Mouse (Mus musculus) gastrocnemius, adult 2 months (tissue): ENCODE results near the gene Rft1. TPM values are rescaled to one million over a fixed set of nuclear protein-coding genes. Genes with fewer than 3 reads are reported as not detected.

Experiments used
- DNase-seq: peaks from one replicate; pipeline ENCODE4 v3.0.0; 2022
- H3K27ac ChIP-seq: fragments of 200-600 bp; 2 replicates; pipeline ENCODE4 v1.8.1; 2022; ENCODE audit warnings: mild to moderate bottlenecking
- H3K4me3 ChIP-seq: fragments of 200-600 bp; 2 replicates; pipeline ENCODE4 v1.8.1; 2022; ENCODE audit warnings: mild to moderate bottlenecking, moderate library complexity
- CTCF ChIP-seq: fragments of 200-600 bp; IDR thresholded peaks from 2 replicates; pipeline ENCODE4 v1.8.1; 2022; ENCODE audit warnings: antibody characterized with exemption, mild to moderate bottlenecking, moderate library complexity
- intact Hi-C: fragments of 180-260 bp; cut with DNase I; formaldehyde crosslinking; loops from one replicate; pipeline ENCODE4 v1.15.1; 2025
- total RNA-seq, 2 experiments: library from RNA; stranded (reverse); gene quantifications; 2 replicates each; pipeline ENCODE4 v1.2.3; 2021

Rft1 gene
- total RNA-seq, 2 experiments from 2014 or later, result 4.9 to 5.5 TPM

DNA sequence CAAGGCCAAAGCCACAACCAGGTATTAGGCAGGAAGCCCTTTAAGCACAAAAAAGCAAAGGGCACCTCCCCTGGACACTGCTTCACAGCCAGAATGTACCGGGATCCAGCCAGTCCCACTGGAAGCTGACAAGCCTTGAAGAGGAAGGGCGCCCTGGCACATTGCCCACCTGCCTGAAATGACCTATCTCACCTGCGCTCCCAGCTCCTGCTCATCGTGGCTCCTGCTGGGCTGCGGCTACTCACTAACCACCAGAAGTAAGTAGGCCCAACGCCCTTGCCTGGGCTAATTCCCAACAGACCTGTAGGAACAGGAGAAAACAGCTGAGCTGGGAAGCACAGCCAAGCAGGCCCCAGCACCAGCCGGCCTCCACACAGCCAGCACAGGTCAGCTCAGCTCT, 32.0 kb upstream of the Rft1 start:
- peak; percentile 44 for DNase-seq
- no peak overlapping the region for H3K27ac ChIP-seq
- TF ChIP-seq CTCF, result no peak

DNA sequence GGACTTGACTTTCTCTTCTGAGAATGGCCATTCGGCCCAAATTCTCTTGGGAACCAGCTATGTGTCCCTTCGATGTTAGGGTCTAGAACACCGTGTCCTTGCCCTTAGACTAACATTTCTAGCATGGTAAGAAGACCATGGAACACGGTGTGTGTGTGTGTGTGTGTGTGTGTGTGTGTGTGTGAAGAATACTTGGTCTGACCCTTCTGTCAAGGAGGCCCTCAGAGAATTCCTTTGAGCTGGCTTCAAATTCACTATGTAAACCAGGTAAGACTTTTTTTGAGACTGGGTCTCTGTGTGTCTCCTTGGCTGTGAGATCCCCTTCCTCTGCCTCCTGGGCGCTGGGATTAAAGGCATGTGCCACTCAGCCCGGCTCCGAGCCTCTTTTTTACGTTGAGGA, 31.6 kb upstream of the Rft1 start:
- intact Hi-C loops, result no loop called here
- no peak overlapping the region for H3K27ac ChIP-seq
- no peak for TF ChIP-seq CTCF
- DNase-seq, result no peak
- no peak overlapping the region for H3K4me3 ChIP-seq

More for the DNA sequence above, 32.0 kb upstream of the Rft1 start:
- intact Hi-C loops, result no loop called here
- H3K4me3 ChIP-seq, result no peak overlapping the region

DNA sequence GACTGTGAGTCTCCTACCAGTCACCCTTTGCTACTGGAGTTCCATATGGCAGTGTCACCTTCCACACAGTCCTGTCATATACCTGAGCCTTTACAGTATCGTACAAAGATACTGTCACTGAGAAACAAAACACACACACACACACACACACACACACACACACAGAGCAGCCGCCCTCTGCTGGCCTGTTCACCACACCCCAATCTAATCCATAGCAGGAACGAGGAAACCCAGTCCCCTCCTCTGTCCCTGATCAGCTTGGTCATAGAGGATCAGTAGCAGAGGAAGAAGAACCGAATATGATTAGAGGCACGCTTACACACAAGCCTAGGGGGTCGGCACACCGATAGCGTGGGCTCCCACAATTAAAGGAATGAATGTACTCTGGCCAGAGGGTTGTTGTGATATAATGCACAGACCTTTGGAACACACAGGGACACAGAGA, 29.9 kb upstream of the Rft1 start:
- H3K27ac ChIP-seq, result peak overlapping the region; percentile 84
- intact Hi-C loops, result no loop called here
- peak overlapping the region; percentile 88 for H3K4me3 ChIP-seq
- no peak for DNase-seq
- no peak for TF ChIP-seq CTCF

DNA sequence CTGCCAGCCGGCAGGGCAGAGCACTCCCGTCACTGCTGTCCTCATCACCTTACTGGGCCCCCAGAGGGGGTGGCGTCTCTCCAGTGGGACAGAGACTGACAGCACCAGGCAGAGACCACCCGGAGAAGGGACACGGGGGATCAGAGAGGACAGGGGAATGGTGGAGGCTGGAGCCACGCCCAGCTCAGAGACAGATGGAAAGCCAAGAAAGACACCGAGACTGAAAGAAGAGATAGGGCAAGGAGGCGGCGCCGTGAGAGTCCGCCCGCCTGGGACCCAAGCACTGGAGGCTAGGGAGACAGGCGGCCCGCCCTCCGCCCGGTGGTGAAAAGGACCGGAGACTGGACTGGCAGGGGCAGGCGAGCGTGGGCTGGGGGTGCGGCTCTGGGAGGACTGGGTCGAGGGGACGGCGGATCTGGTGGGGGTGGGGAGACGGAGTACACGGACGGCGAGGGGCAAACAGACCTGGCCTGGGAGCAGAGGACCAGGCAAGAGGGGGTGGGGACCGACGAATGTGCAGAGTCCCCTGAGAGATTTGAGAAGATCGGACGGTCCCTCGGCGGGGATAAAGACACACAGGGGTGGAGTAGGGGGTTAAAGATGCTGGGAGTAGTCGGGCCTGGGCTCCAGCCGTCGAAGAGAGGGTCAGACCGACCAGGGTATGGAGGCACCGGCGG, 28.9 kb upstream of the Rft1 start:
- intact Hi-C loops, result no loop called here
- Histone ChIP-seq H3K27ac (peak overlapping the region; percentile 84), H3K4me3 (peak overlapping the region; percentile 88)
- no peak for TF ChIP-seq CTCF
- DNase-seq, result peak; percentile 84

DNA sequence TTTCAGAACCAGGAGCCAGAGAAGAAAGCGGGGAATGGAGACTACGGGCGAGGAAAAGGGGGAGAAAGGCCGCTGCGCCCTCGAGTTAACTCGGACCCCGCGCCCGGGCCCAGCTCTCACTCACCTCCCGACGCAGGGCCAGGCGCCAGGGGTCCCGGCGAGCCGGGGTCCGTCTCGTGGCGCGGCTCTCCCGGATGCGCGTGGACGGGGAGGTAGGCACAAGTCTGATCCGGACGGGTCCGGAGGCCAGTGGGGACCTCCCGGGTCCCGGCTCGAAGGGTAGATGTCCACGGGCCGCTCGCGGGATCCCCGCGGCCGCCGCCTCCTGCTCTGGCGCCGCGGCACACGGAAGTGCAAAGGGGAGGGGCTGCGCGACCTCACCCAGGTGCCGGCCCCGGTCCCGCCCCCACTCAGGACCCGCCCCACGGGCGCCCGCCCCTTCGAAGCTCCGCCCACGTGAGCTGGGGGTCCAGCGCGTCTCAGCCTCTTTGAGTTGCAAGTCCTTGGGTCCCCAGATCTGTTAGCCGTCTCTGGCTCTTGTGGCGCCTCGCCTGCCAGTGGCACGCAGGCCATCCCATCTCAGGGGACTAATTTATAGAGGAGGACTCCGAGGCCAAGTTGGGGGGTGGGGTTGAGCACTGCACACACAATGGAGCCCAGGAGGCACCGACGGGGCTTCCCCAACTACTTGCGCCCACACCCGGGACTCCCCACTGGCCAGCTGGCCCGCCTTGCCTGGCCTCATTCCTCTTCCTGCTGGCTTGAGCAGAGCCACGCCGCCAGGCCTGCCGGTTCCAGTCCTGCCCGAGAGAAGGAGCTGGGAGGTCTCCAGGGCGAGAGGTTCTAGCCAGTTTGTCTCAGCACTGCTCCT, 28.1 kb upstream of the Rft1 start, which contains the start of gene Prkcd:
Gene Prkcd (minus strand): TSS at position 355 of the 871 bp plus-strand sequence.
- H3K4me3 ChIP-seq, result peak within 1 kb of the TSS; percentile 88
- TF ChIP-seq CTCF, result no peak
- DNase-seq, result peak; percentile 88
- intact Hi-C loops, result no loop called here
- peak within 1 kb of the TSS; percentile 84 for H3K27ac ChIP-seq

DNA sequence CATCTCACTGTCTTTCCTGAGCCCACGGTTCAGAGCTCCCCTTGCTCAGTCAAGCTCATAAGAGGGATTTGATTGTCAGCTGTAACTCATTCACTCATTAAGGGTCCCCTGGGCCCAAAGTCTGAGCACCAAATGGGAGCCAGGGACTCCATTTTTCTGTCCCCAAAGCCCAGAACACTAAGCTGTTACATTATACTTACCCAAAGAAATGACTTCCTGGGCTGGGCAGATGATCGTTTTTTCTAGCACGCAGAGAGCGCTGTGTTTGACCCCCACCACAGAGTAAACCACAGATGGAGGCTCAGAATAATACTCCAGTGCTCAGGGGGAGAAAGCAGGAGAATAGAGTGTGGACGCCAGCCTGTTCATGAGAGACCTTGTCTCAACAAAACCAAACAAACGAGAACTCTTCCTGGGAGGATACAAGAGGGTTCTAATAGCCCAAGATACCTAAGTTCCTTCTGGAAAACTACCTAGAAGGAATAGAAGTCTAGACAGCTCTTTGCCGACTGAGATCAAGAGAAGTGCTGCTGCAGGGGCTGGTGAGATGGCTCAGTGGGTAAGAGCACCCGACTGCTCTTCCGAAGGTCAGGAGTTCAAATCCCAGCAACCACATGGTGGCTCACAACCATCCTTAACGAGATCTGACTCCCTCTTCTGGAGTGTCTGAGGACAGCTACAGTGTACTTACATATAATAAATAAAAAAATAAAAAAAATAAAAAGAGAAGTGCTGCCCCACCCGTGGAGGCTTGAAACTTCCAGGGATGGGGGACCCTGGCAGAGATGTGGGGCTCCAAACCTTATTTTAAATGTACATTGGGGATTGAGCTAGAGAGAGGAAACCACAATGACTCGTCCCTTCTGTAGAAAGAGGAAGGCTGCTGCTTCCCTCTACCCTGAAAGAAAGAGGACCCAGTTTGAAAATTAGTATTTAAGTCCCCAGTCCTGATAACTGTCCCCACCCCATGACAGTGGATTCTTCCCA, 27.1 kb upstream of the Rft1 start:
- intact Hi-C loops, result no loop called here
- no peak for DNase-seq
- Histone ChIP-seq H3K4me3 (peak overlapping the region; percentile 88), H3K27ac (peak overlapping the region; percentile 84)
- no peak for TF ChIP-seq CTCF

DNA sequence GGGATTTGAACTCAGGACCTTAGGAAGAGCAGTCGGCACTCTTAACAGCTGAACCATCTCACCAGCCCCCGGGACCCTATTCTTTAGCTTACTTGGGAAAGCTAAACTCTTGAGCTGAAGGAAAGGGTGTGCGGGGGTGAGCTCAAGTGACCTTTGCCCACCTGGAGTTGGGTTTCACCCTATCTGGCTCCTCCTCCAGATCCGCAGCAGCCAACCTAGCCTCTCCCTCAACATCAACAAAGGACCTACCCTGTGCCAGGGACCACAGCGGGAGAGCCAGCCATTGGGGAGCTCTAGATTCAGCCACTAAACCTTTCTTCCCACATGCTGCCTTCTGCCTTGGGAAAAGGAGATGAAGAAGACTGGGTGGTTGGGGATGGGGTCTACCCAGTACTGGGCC, 25.9 kb upstream of the Rft1 start:
- no peak for DNase-seq
- H3K4me3 ChIP-seq, result no peak overlapping the region
- no peak overlapping the region for H3K27ac ChIP-seq
- no peak for TF ChIP-seq CTCF
- intact Hi-C loops, result no loop called here

DNA sequence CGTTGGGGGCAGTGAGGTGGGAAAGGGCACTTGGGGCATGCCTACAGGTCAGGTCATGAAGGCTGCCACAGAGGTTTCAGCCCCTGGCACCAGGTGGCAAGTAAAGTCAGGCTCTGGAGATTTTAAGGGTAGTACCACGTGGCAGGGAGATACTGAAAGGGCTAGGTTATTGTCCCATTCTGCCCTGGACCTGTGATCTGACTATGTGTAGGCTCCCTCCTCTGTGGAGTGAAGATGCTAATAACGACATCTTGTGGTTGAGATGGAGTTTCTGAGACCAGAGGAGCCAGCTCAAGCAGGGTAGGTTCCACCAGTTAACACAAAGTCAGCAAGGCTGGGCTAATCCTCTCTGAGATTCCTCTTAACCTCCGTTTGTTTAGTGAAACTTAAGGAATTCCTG, 24.3 kb upstream of the Rft1 start:
- H3K27ac ChIP-seq, result no peak overlapping the region
- no peak for TF ChIP-seq CTCF
- intact Hi-C loops, result no loop called here
- H3K4me3 ChIP-seq, result no peak overlapping the region
- no peak for DNase-seq

DNA sequence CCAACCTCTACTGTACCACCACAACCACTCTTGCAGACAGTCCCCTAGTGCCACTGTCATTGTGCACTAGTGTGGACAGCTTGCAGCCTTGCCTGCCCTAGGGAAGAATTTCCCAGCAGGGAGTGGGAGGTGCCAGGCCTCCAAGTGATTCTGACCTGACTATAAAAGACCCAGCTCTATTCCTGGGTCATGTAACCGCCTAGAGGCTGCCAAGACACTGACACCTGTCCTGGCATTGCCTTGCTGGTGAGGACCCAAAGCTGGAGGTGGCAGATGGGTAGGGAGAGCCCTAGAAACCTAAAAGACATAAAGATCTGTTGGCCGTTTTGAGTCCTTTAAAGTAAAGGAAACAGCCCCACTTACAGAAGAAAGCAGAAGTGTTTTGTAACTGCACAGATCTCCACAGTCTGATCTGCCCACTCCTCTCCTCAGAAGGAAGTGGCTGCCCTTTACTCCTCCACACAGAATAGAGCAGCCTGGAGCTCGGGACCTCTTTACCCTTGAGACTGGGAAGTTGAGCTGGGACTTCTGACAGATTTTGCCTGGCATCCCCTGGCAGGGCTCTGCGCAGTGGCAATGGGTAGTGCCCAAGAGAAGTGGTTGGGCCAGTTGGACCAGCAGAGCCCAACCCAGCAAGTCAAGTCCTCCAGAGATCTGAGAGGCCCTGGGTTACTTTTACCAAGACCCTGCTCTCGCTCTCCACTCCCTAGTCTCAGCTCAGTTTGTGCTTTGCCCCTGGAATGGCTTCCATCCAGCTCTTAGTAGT, 23.2 kb upstream of the Rft1 start:
- no peak for TF ChIP-seq CTCF
- intact Hi-C loops, result no loop called here
- Histone ChIP-seq H3K27ac (peak overlapping the region; percentile 69), H3K4me3 (no peak overlapping the region)
- DNase-seq, result peak; percentile 78

DNA sequence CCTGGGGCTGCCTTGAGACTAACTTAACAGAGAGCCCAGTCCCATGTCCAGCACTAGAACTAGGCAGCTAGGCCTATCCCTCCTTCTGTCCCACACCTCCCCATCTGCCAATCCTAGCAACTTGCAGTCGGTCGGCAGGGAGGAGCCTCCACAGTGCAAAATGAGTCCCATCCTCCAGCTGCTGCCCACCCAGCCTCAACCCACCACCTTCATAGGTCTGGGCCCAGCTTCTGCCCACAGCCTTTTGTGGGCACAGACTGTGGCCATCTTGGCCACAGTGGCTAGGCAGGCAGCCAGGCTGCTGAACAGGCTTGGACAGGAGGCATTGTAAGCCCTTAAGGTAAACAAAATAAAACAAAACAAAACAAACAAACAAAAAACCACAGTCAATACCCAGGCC, 22.3 kb upstream of the Rft1 start:
- no peak for TF ChIP-seq CTCF
- intact Hi-C loops, result no loop called here
- DNase-seq, result no peak
- Histone ChIP-seq H3K4me3 (no peak overlapping the region), H3K27ac (peak overlapping the region; percentile 69)

DNA sequence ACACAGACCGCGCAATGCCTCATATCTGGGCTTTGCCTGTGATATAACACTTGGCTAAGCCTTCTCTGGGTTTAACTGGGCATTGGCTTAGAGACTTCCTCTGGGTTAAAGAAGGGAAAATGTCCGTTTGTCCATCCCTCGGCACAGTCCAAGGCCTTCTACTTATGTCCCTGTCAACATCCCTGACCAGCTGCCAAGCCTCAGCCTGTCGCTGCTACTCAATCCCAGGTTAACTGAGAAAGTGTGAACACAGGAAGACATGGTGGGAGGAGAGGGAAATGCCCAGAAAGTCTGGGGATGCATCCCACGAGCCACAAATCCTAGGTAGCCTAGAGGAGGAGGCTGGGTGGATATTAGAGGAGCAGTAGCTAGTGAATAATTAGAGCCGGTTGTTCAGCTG, 20.5 kb upstream of the Rft1 start:
- intact Hi-C loops, result no loop called here
- TF ChIP-seq CTCF, result no peak
- Histone ChIP-seq H3K4me3 (no peak overlapping the region), H3K27ac (no peak overlapping the region)
- DNase-seq, result peak; percentile 52

DNA sequence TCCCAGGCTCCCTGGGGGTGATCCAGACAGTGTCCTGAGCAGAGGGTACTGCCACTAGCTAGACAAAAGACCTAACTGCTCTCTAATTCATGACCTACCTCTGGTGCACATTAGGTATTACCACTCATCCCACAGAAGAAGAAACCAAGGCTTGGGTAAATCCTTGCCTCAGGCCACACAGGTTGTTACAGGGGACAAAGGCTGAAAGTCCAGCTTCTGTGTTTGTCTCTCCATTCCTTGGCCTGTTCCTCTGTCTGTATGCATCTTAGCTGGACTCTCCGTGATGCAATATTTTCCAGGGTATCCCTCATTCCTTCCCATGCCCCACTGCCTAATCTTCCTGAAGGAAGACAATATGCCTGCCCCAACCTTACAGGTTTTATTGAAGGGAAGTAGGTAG, 19.7 kb upstream of the Rft1 start:
- H3K4me3 ChIP-seq, result no peak overlapping the region
- intact Hi-C loops, result no loop called here
- no peak for DNase-seq
- H3K27ac ChIP-seq, result no peak overlapping the region
- TF ChIP-seq CTCF, result no peak
